Mouse (Mus musculus) thymus, postnatal 25 days (tissue): Measurements from ENCODE around the gene Ngp.

Source experiments
- DNase-seq: peaks from one replicate; pipeline ENCODE4 v3.0.0; 2022

Ngp gene

DNA sequence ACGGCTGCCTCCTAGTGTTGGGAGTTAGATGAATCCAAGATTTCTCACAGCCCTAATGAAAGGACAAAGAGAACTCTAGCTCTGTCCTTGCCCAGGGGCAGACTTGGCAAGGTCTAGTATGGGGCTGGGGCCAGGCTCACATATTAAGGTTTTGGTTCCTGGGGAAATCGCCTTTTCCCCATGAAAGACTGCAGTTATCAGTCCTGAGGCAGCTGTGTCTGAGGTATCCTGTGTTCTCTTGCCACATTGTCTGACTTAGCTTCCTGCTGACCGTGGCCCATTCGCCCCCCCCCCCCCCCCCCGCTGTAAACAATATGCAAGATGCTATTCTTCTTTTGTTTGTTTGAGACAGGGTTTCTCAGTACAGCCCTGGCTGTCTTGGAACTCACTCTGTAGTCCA lies 20.5 kb downstream of the Ngp start:
- no peak for DNase-seq

DNA sequence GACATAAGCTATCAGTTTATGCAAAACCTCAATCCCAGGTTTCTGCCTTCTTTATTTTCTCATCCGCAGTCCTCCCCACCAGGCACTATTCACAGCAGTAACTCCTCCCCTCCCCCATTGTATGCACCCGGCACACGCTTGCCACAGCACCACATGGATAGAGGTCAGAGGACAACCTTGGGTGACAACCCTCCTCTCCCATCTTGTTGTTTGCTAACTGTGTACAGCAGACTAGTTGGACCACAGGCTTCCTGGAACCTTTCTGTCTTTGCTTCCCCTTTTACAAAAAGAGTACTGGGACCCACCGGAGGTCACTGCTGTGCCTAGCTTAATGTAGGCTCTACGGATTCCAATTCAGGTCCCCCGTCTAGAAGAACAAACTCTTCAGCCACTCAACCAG lies 21.0 kb downstream of the Ngp start:
- DNase-seq, result no peak

DNA sequence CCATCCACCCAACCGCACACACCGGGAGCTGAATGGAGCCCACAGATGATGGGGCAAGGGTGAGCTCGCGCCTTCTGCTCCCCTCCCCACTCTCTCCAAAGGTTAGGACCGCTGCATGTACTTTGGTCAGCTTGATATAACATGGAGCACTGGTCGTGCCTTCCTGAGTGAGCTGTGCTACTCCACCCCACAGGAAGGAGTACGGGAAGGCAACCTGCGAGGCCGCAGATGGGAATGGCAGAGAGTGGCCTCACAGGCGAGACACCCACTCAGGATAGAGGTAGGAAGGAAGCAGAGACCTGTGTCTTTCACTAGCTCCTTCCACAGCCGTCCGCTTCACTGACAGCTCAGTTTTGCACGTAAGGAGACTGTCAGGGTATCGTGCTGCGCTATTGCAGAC lies 28.8 kb downstream of the Ngp start:
- no peak for DNase-seq

DNA sequence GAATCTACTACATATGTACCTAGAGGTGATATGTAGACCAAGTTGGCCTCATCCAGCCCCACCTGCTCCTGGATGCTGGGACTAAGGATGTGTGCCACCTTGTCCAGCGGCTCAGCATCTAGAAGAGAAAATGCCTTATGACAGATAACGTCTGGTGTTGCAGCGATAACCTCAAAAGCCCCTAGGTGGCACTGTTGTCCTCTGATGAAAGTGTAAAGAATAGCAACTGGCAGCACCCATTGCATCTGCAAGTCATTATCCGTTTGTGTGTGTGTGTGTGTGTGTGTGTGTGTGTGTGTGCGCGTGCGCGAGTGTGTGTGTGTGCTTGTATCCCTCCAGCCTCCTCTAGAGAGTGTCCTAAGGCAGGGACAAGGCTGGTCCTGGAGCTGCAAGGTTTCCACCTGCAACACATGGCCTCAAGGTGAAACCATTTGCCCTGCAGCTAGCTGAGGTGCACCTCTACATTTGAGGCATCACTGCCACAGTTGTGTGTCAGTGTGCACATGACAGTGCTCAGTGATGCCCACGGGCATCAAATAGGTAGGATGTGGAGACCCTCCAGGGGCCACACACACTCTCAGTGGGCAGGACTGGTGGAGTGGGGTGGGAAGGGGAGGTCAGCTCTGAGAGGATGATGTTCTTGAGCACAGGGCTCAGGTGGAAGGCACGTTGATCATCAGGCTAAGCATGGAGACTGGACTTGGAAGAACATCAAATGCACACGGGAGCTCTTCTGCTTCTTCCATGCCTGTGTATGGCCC lies 29.5 kb downstream of the Ngp start:
- DNase-seq, result peak; percentile 79

DNA sequence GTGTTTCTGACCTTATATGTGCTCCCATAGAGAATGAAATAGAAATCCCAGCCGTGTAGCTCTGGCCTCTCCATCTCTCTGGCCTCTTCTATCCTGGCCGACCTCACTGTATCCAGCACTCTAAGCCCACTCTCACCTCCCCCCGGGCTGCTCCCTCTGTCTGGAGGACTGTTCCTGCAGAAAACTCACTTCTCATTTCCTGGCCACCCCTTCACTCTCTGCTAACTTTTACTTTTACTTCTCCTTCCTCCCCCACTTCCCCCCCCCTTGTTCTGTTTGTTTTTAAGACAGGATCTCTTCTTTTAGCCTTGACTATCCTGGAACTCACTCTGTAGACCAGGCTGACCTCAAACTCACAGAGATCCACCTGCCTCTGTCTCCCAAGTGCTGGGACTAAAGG lies 33.0 kb downstream of the Ngp start:
- no peak for DNase-seq

DNA sequence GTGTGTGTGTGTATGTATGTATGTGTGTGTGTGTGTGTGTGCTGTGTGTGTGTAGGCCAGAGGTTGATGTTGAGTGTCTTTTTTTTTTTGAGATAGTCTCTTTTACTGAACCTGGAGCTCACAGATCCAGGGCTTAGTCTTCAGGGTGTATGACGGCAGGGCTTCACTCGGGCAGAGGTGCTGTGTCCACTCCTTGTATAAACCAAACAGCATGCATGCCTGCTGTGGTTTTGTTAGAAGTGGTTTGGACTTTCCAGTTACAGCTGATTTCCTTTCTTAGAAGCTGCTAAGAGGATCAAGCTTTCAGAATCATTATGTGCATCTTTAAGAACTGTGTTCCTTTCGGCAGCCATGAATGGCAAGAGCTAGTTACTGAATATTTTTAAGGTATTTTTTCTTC lies 38.4 kb downstream of the Ngp start:
- DNase-seq, result no peak

DNA sequence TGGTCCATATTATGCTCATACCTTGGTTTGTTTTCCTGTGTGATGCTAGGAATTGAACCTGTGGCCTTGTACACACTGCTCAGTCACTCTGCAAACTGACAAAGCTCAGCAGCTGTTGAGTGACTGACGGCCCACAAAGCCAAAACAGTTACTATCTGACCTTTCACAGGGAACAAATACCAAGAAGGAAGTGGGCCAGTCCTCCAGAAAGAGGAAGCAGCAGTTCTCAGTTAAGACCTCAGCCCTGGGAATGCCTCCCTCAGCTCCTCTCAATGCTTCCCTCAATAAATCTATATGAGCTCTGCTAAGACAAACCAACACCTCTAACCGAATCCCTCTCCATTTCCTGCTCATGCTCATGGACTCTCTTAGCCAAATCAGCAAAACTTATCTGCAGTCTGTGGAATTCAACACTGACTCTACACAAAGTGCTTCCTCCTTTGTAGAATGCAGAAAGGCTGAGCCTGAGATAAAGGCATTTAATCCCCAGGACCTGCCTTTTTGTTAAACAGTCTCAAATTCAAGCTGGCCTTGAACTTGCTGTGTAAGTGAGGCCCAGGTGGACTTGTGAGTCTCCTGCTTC lies 39.7 kb downstream of the Ngp start:
- DNase-seq, result no peak

DNA sequence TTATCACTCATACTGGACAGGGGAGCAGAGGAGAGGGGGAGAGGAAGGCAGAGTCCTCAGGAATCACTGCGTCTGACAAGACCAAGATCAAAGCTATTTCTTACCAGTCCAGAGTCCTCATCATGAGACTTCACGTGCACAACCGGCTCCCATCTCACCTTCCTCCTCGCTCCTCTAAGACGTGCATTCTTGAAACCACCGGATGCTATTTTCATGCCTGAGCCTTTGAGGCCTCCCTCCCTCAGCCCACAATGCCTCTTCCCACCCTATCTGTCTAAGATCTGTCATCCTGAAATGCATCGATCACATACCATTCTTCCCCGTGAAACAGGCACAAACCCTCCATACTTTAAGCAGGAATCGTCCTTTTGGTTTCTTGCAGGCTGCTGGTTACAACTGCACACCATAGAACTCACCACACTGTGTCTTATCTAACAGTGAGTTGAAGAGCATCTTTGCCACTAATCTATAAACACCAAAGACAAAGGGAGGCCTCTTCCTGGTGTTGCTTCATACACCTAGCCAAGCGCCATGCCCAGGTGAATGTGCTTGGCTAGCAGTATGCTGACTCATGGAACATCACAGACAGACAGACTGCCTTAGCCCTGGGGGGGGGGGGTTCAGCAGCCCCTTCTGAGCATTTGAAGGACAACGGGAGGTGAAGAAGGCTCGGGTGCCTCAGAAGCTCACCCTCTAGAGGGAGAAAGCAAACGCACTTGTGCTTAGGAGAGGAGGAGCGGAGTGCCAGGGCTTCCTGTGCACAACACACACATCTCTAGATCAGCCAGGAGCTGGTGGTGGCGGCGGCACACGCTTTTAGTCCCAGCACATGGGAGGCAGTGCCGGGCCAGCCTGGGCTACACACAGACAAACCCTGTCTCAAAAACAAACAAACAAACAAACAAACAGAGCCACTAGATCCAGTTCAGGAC lies 41.6 kb downstream of the Ngp start:
- DNase-seq, result peak; percentile 42

DNA sequence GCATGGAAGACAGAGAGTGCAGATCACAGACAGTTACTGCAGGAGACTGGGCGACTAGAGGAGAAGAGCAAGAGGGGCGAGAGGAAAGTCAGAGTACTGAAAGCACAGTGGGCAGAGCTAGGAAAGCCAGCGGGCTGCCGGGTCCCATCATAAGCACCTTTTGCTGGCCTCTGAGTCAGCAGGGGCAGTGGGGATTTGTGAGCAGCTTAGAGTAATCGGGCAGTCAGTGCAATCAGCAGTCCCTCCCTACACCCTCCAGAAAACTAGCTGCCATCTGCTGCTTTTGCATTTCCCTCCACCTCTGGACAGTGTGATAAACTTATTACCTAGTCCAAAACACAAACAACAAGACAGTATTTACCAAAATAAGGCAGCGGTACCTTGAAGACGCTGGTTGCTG lies 42.8 kb downstream of the Ngp start:
- no peak for DNase-seq

DNA sequence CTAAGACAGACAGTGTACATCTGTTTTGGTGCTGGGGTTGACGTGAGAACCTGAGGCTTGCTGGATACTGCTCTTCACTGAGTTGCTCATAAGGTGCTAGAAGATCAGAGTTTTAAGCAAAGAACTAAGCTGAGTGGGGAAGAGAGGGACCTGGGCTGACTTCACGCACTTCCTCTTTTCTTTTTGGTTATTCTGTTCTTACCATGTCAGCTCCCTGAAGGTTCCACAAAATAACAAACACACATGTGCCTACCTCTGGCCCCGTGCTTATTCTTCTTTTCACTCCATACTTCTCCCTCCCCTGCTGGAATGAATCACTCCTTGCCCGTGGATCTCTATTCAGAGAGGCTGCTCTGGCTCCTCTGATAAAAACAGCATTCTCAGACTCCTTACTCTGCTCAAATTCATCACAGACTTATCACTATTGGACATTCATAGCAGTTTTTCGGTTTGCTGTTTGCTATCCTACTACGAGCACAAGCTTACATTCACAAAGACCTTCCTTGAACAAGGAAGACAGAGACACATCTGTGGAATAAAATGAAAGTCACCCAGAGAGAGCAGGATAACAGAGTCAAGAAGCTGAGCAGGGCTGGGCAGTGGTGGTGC lies 44.5 kb downstream of the Ngp start:
- DNase-seq, result no peak

DNA sequence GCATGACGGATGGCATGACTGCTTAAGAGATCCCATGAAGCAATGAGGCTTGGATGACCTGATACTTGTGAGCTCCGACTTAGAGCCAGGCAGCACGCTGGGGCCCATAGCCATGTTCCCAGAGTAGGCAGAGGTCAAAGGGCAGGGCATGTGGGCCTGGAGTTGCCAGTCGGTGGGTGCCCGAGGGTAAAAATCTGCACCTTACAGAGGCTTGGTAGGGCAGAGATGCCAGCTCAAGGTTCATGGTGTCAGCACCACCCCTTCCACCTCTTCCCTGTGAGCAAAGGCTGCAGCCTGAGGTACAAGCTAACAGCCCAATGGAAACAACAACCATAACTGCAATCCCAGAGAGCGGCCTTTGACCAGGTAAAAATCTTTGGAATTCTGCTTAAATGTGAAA lies 45.8 kb downstream of the Ngp start:
- no peak for DNase-seq

DNA sequence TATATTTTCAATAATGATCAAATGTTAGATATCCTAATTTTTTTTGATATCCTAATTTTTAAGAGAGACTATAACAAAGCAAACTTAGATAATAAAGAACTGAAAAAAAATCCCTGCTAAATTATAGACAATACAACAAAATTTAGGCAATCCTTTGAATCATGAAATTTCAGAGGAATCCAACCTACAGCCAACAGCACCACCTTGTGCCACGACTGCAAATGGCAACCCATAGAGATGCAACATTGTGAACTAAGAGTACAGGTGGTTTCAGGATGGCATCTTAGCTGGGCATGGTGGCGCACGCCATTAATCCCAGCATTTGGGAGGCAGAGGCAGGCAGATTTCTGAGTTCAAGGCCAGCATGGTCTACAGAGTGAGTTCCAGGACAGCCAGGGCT lies 46.6 kb downstream of the Ngp start:
- DNase-seq, result peak; percentile 65
